Mouse (Mus musculus): ENCODE measurements around the gene Cabp7. TPM values are rescaled to one million over a fixed set of nuclear protein-coding genes. Genes with fewer than 3 reads are reported as not detected.

Gene Cabp7
- polyA plus RNA-seq (2017; shearing (Covaris generic)), result not detected

DNA sequence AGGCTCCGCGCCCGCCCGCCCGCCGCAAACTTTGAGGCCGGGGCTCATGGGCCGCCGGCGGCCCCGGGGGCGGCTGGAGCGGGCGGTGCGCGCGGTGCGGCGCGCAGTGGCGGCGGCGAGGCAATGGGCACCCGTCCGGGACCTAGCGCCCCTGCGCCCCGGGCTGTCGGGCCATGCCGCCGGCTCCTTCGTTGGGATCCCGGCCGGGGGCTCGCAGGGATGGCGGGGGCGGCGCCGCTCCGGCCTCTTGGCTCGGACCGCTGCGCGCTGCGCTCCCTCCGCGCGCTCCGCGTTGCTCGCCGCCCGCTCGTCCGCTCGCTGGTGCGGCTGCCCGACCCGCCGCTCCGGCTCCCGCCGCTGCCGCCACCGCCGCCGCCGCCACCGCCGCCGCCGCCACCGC is at the start of gene Cabp7:
Cabp7 (minus strand) TSS at position 46 of the 400 bp plus-strand sequence.

DNA sequence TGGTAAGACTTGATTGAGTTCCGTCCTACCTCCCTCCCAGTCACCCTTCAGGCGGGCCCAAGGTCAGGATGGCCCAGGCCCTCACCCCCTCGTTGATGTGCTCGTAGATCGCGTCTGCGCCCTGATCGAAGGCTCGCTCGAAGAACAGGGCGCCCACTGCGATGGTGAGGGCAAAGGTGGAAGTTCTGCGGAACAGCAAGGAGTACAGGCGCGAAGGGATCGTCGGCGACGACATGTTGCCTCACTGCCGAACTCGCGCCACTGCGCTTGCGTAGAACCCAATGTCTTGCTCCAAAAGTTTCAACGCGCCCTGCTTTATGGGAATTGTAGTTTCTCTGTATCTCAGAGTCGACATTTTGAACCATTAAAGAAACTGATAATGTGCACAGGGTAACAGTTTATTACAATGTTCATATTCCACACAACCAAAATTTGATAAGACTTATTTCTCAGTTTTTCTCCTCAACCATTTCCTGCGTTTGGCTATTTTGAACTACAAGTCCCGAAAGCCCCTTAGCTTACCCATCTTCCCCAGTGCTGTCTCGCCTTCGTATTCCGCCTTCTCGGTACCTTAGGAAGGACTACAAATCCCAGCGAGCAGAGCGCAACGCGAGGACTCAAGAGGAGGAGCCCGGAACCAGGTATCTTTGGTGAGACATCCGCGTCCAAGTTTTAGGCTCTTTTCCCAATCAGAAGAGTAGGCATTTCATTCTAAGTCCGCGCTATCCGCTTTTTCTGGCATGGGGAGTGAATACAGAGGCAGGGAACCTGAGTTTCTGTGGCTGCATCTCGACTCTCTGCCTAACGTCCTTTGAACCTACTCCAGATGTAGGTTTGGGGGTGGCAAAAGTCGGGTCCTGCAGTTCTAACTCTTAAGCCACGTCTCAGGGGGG is 42.3 kb downstream of the Cabp7 start, which contains the start of the genes Uqcr10 and Zmat5:
Uqcr10 (minus strand) TSS at position 271 of the 893 bp plus-strand sequence.
Zmat5 (plus strand) TSS at position 607 of the 893 bp plus-strand sequence.

Other genes with a start within 250 kb of the Cabp7 start
- gene Mtmr3, start 151.9 kb downstream of the Cabp7 start, polyA plus RNA-seq (2017; shearing (Covaris generic)), result 92.4 TPM
- gene Gm11032, start 126.7 kb downstream of the Cabp7 start, polyA plus RNA-seq (2017; shearing (Covaris generic)), result not detected
- 37.7 TPM for gene Ascc2, start 109.0 kb downstream of the Cabp7 start, polyA plus RNA-seq (2017; shearing (Covaris generic))
- 244 TPM for gene Uqcr10, start 42.4 kb downstream of the Cabp7 start, polyA plus RNA-seq (2017; shearing (Covaris generic))
- 42.0 TPM for gene Zmat5, start 42.1 kb downstream of the Cabp7 start, polyA plus RNA-seq (2017; shearing (Covaris generic))
- gene Nf2, start 102.8 kb upstream of the Cabp7 start, polyA plus RNA-seq (2017; shearing (Covaris generic)), result 45.0 TPM
- gene Nipsnap1, start 127.2 kb upstream of the Cabp7 start, polyA plus RNA-seq (2017; shearing (Covaris generic)), result 23.3 TPM
- gene Thoc5, start 148.5 kb upstream of the Cabp7 start, polyA plus RNA-seq (2017; shearing (Covaris generic)), result 28.7 TPM
- gene Nefh, start 201.3 kb upstream of the Cabp7 start, polyA plus RNA-seq (2017; shearing (Covaris generic)), result 4.7 TPM
- gene Ap1b1, start 240.0 kb upstream of the Cabp7 start, polyA plus RNA-seq (2017; shearing (Covaris generic)), result 104 TPM

All from effector memory CD4-positive, alpha-beta T cell, adult 5 months (primary cell).